ENCODE assay signal across 9 mouse cellular contexts in the genomic region with DNA sequence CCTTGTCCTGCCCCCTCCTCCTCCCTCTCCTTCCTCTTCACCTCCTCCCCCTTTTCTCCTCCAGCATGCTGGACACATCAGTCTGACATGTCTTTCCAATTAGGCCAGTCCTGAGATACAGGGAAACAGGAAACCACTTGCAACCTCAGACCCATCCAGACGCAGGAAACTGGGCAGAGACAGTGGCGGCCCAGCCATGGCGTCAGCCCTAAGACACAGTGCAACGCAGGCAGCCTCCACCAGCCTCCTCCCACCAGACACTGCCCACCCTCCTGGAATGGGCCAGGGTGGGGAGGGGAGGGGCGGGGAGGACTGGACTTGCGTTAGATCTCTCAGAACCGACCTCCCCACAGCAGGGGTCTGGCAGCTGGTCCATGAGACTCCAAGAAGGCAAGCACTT.
DNase-seq lines count a peak whose midpoint lies in the region; ATAC-seq and TF ChIP-seq lines count a peak whose summit lies in the region.
"Had no signal": no experiment of that assay in that cellular context is flagged by ENCODE, and none has a peak within 500 bp of the region (broad histone marks: within the 10 kb centered on the region; RNA-seq: fewer than 3 reads in every experiment).

No protein-coding gene starts in this region.

- TF ChIP-seq EP300 in liver, postnatal 0 days (IDR thresholded peaks at IDR 0.05; ENCODE audit: low read depth), result no peak

- H3K4me3 ChIP-seq in heart, embryonic 15.5 days, result no peak overlapping the region
- H3K4me3 ChIP-seq in liver, postnatal 0 days (ENCODE audit: low read depth, low read length), result no peak overlapping the region
- H3K4me3 ChIP-seq in limb, embryonic 15.5 days, result no peak overlapping the region
- H3K4me3 ChIP-seq in forebrain, postnatal 0 days (ENCODE audit: low read depth, low read length), result no peak overlapping the region
- H3K4me3 ChIP-seq in thymus, adult 2 months (ENCODE audit: control insufficient read depth, insufficient read depth, low read length), result no peak overlapping the region

- DNase-seq in heart, adult 8-10 months (ENCODE audit: low spot score), result no peak
- peak; percentile 9 for DNase-seq in liver
- DNase-seq in liver, postnatal 0 days, result no peak
- peak; percentile 62 for DNase-seq in embryo, embryonic 9.5 days (ENCODE audit: extremely low spot score)
- DNase-seq in forebrain, postnatal 0 days, result no peak
- DNase-seq in thymus, adult 2 months, result no peak

- ATAC-seq in heart, embryonic 15.5 days (replicated peaks; ENCODE audit: insufficient number of reproducible peaks, insufficient read depth, low FRiP score, low read depth), result peak; percentile 69; the same call in 1 of the 2 replicates
- ATAC-seq in liver, postnatal 0 days, result no peak
- 0 out of 2 replicates have a peak, but pooled peaks have one; percentile 37 for ATAC-seq in limb, embryonic 15.5 days (ENCODE audit: insufficient number of reproducible peaks, low FRiP score, low TSS enrichment, low read depth)
- ATAC-seq in forebrain, postnatal 0 days, result no peak
- ATAC-seq: CD4-positive, CD25-positive, alpha-beta regulatory T cell, adult 4 months had no signal

- no peak for TF ChIP-seq POLR2A in thymus, adult 2 months (IDR thresholded peaks at IDR 0.05; ENCODE audit: control insufficient read depth, extremely low read depth, insufficient read depth, low read length, poor library complexity)

- no peaks in the 10 kb centered on the region for H3K9me3 ChIP-seq in heart, embryonic 15.5 days (replicated peaks)
- H3K9me3 ChIP-seq in liver, postnatal 0 days (ENCODE audit: low read length), result no peaks in the 10 kb centered on the region
- no peaks in the 10 kb centered on the region for H3K9me3 ChIP-seq in limb, embryonic 15.5 days
- H3K9me3 ChIP-seq in forebrain, postnatal 0 days (ENCODE audit: low read length), result no peaks in the 10 kb centered on the region

- no peak overlapping the region for H3K27ac ChIP-seq in heart, embryonic 15.5 days
- no peak overlapping the region for H3K27ac ChIP-seq in liver, postnatal 0 days (ENCODE audit: low read depth)
- no peak overlapping the region for H3K27ac ChIP-seq in limb, embryonic 15.5 days
- no peak overlapping the region for H3K27ac ChIP-seq in forebrain, postnatal 0 days (ENCODE audit: low read depth, low read length)
- H3K27ac ChIP-seq in thymus, adult 2 months (ENCODE audit: control insufficient read depth, insufficient read depth, low read length), result no peak overlapping the region

- peaks cover 4% of the 10 kb centered on the region for H3K4me1 ChIP-seq in heart, embryonic 15.5 days (replicated peaks)
- no peaks in the 10 kb centered on the region for H3K4me1 ChIP-seq in liver, postnatal 0 days (ENCODE audit: insufficient read depth)
- peaks cover 23% of the 10 kb centered on the region for H3K4me1 ChIP-seq in limb, embryonic 15.5 days
- no peaks in the 10 kb centered on the region for H3K4me1 ChIP-seq in forebrain, postnatal 0 days (ENCODE audit: insufficient read depth)
- H3K4me1 ChIP-seq in thymus, adult 2 months (replicated peaks; ENCODE audit: control insufficient read depth, insufficient read depth, low read length), result peaks cover 8% of the 10 kb centered on the region

- no peaks in the 10 kb centered on the region for H3K27me3 ChIP-seq in heart, embryonic 15.5 days
- no peaks in the 10 kb centered on the region for H3K27me3 ChIP-seq in liver, postnatal 0 days (ENCODE audit: insufficient read depth, low read length)
- no peaks in the 10 kb centered on the region for H3K27me3 ChIP-seq in limb, embryonic 15.5 days
- H3K27me3 ChIP-seq in forebrain, postnatal 0 days (ENCODE audit: insufficient read depth, low read length), result no peaks in the 10 kb centered on the region
- H3K27me3 ChIP-seq in thymus, adult 2 months (ENCODE audit: control insufficient read depth, insufficient read depth, low read length), result no peaks in the 10 kb centered on the region

- 21% methylated on average over 7 of the region's 7 CpGs for WGBS in heart, embryonic 15.5 days
- WGBS in liver, postnatal 0 days (ENCODE audit: insufficient replicate concordance), result 33% methylated on average over 6 of the region's 7 CpGs
- WGBS in limb, embryonic 15.5 days, result 21% methylated on average over 7 of the region's 7 CpGs
- WGBS in forebrain, postnatal 0 days, result 50% methylated on average over 7 of the region's 7 CpGs
- WGBS in thymus, adult 2 months, result 47% methylated on average over 7 of the region's 7 CpGs

- H3K36me3 ChIP-seq in heart, embryonic 15.5 days, result no peaks in the 10 kb centered on the region
- H3K36me3 ChIP-seq in liver, postnatal 0 days (replicated peaks; ENCODE audit: insufficient read depth, low read length), result no peaks in the 10 kb centered on the region
- H3K36me3 ChIP-seq in limb, embryonic 15.5 days, result no peaks in the 10 kb centered on the region
- H3K36me3 ChIP-seq in forebrain, postnatal 0 days (ENCODE audit: insufficient read depth), result no peaks in the 10 kb centered on the region
- H3K36me3 ChIP-seq in thymus, adult 2 months (ENCODE audit: control insufficient read depth, insufficient read depth, low read length), result no peaks in the 10 kb centered on the region

- H3K4me2 ChIP-seq in heart, embryonic 15.5 days, result no peak overlapping the region
- no peak overlapping the region for H3K4me2 ChIP-seq in liver, postnatal 0 days (ENCODE audit: low read depth, low read length)
- H3K4me2 ChIP-seq in limb, embryonic 15.5 days, result no peak overlapping the region
- no peak overlapping the region for H3K4me2 ChIP-seq in forebrain, postnatal 0 days (ENCODE audit: low read depth)

- no peak overlapping the region for H3K9ac ChIP-seq in heart, embryonic 15.5 days
- no peak overlapping the region for H3K9ac ChIP-seq in liver, postnatal 0 days (replicated peaks)
- H3K9ac ChIP-seq in limb, embryonic 15.5 days, result no peak overlapping the region
- no peak overlapping the region for H3K9ac ChIP-seq in forebrain, postnatal 0 days

- no peak for TF ChIP-seq CTCF in liver, postnatal 0 days (IDR thresholded peaks at IDR 0.05; ENCODE audit: low read depth)
- TF ChIP-seq CTCF in forebrain, postnatal 0 days (IDR thresholded peaks at IDR 0.05; ENCODE audit: low read depth), result no peak
- no peak for TF ChIP-seq CTCF in thymus, adult 2 months (IDR thresholded peaks at IDR 0.05; ENCODE audit: borderline replicate concordance, control insufficient read depth, extremely low read depth, insufficient read depth, low read length, poor library complexity)

Comparison
In these comparisons a context has a peak if more than half of its experiments do, and no peak if none do; other contexts are left out.
1. DNase-seq: peak in liver (single experiment) and embryo, embryonic 9.5 days (single experiment); none in heart, adult 8-10 months (single experiment), liver, postnatal 0 days (single experiment), forebrain, postnatal 0 days (single experiment) and thymus, adult 2 months (single experiment).
2. ATAC-seq: peak in heart, embryonic 15.5 days (single experiment) and limb, embryonic 15.5 days (single experiment); none in liver, postnatal 0 days (single experiment) and forebrain, postnatal 0 days (single experiment).